Mouse (Mus musculus) layer of hippocampus, adult 8-10 months (tissue): Measurements from ENCODE around the gene Olfr802. TPM values are rescaled to one million over a fixed set of nuclear protein-coding genes. Genes with fewer than 3 reads are reported as not detected.

Experiments
- DNase-seq, 2 experiments: peaks; one replicate each; pipeline ENCODE4 v3.0.0; 2022; ENCODE audit warnings: low spot score in 2 of 2
- microRNA-seq, 2 experiments: library from miRNA; unstranded; fragments of <30 nt; microRNA quantifications; one replicate each; pipeline ENCODE4 v1.2.0; 2022
- total RNA-seq, 4 experiments: library from RNA; stranded (reverse); gene quantifications; 2 replicates each; pipeline ENCODE4 v1.2.4; 2022

The Olfr802 gene
- total RNA-seq = not detected

- no peak for DNase-seq
Observed at GRCm38 (mm10) chr10:129688069-129688468, at the start of gene Olfr802. Gene Olfr802 (minus strand): TSS chr10:129688169.

- no peak for DNase-seq
Observed at GRCm38 (mm10) chr10:129729275-129729674, 41.3 kb upstream of the Olfr802 start, which contains the start of gene Olfr805. Gene Olfr805 (minus strand): TSS chr10:129729375.

- DNase-seq = no peak
Observed at GRCm38 (mm10) chr10:129702910-129703309, 14.9 kb upstream of the Olfr802 start, which contains the start of gene Olfr804. Gene Olfr804 (plus strand): TSS chr10:129703210.

- DNase-seq = no peak
Observed at GRCm38 (mm10) chr10:129694186-129694585, 6.2 kb upstream of the Olfr802 start, which contains the start of gene Olfr803. Gene Olfr803 (minus strand): TSS chr10:129694286.

- no peak for DNase-seq
Observed at GRCm38 (mm10) chr10:129673765-129674164, 14.2 kb downstream of the Olfr802 start, which contains the start of gene Olfr801. Gene Olfr801 (minus strand): TSS chr10:129673865.

- no peak for DNase-seq
Observed at GRCm38 (mm10) chr10:129657394-129657793, 30.6 kb downstream of the Olfr802 start, which contains the start of gene Olfr800. Gene Olfr800 (plus strand): TSS chr10:129657694.

GRCm38 (mm10) chr10:129651763-129652162 is 36.2 kb downstream of the Olfr802 start:
- no peak for DNase-seq

GRCm38 (mm10) chr10:129637184-129637583 is 50.8 kb downstream of the Olfr802 start, which contains the start of gene Olfr799:
Gene Olfr799 (plus strand): TSS chr10:129637484.
- no peak for DNase-seq

GRCm38 (mm10) chr10:129627834-129628233 is 60.1 kb downstream of the Olfr802 start, which contains the start of gene Olfr798:
Gene Olfr798 (minus strand): TSS chr10:129627934.
- DNase-seq = no peak

Small RNA genes lying within 50 kb of the gene (microRNA-seq; reads per million reads assigned to microRNA genes)
- gene Gm24485 = 0 reads per million in 2 experiments

Other genes starting within 250 kb of the Olfr802 start
- not detected for gene Olfr787, start 226.3 kb downstream of the Olfr802 start, total RNA-seq
- gene Olfr788, start 217.2 kb downstream of the Olfr802 start, total RNA-seq = not detected
- gene Olfr789, start 203.4 kb downstream of the Olfr802 start, total RNA-seq = not detected
- not detected for gene Olfr790, start 189.7 kb downstream of the Olfr802 start, total RNA-seq
- not detected for gene Olfr791, start 166.4 kb downstream of the Olfr802 start, total RNA-seq
- not detected for gene Olfr792, start 149.0 kb downstream of the Olfr802 start, total RNA-seq
- not detected for gene Olfr794, start 120.5 kb downstream of the Olfr802 start, total RNA-seq
- not detected for gene Olfr796, start 75.6 kb downstream of the Olfr802 start, total RNA-seq
- not detected for gene Olfr798, start 60.2 kb downstream of the Olfr802 start, total RNA-seq
- gene Olfr799, start 50.7 kb downstream of the Olfr802 start, total RNA-seq = not detected
- not detected for gene Olfr800, start 30.5 kb downstream of the Olfr802 start, total RNA-seq
- not detected for gene Olfr801, start 14.3 kb downstream of the Olfr802 start, total RNA-seq
- not detected for gene Olfr803, start 6.1 kb upstream of the Olfr802 start, total RNA-seq
- gene Olfr804, start 15.0 kb upstream of the Olfr802 start, total RNA-seq = not detected
- not detected for gene Olfr805, start 41.2 kb upstream of the Olfr802 start, total RNA-seq
- not detected for gene Olfr806, start 53.8 kb upstream of the Olfr802 start, total RNA-seq
- not detected for gene Olfr807, start 69.6 kb upstream of the Olfr802 start, total RNA-seq
- not detected for gene Olfr808, start 77.3 kb upstream of the Olfr802 start, total RNA-seq
- gene Olfr809, start 86.5 kb upstream of the Olfr802 start, total RNA-seq = not detected
- gene Olfr810, start 106.7 kb upstream of the Olfr802 start, total RNA-seq = not detected
- gene Olfr811, start 116.2 kb upstream of the Olfr802 start, total RNA-seq = not detected
- not detected for gene Olfr812, start 157.9 kb upstream of the Olfr802 start, total RNA-seq
- gene Olfr813, start 167.2 kb upstream of the Olfr802 start, total RNA-seq = not detected
- gene Olfr814, start 191.7 kb upstream of the Olfr802 start, total RNA-seq = not detected
- gene Olfr815, start 217.7 kb upstream of the Olfr802 start, total RNA-seq = not detected
- gene Olfr816, start 227.4 kb upstream of the Olfr802 start, total RNA-seq = not detected